Mouse (Mus musculus): ENCODE measurements at regions not wholly inside any gene's neighbourhood (a gene's known extent, or its start where the extent isn't known, plus 50 kb on each side); places are given as distances from the start of the nearest gene placed in this dataset.

DNA sequence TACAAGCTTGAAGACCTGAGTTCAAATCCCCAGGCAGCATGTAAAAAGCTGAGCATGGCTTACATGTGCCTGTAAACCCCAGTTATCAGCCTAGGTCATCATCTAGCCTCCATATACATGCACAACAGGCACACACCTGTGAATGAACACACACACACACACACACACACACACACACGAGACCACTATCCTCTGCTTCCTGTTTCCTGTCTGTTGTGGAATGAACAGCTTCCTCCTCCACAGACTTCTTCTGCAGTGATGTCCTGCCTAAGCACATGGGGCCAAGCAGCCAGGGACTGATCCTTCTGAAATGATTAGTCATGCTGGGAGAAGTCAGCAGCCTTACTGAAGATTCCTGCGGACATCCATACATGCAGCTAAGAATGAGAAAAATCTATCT lies 76.4 kb upstream of the Foxk1 start:
- TF ChIP-seq POLR2A (IDR thresholded peaks at IDR 0.05; ENCODE audit: control insufficient read depth, low read depth, low read length) (no peak), CTCF (IDR thresholded peaks at IDR 0.05; ENCODE audit: control insufficient read depth, insufficient read depth, insufficient replicate concordance, low read depth, low read length) (no peak)

Measured in testis, adult 2 months (tissue).